Mouse (Mus musculus): Measurements from ENCODE around the gene Pak4. TPM values are rescaled to one million over a fixed set of nuclear protein-coding genes. Genes with fewer than 3 reads are reported as not detected.

The Pak4 gene
- polyA plus RNA-seq, 1 experiment, result 36.9 TPM

Other genes starting within 250 kb of the Pak4 start
- 724 and 951 TPM in 2 replicates for gene Rps16, start 247.5 kb downstream of the Pak4 start, polyA plus RNA-seq (2012; rRNA removed)
- gene Plekhg2, start 225.6 kb downstream of the Pak4 start, polyA plus RNA-seq (2012; rRNA removed), result 13.5 and 14.6 TPM in 2 replicates
- gene Zfp36, start 217.9 kb downstream of the Pak4 start, polyA plus RNA-seq (2012; rRNA removed), result 24.6 and 25.5 TPM in 2 replicates
- 71.9 and 72.1 TPM in 2 replicates for gene Med29, start 205.5 kb downstream of the Pak4 start, polyA plus RNA-seq (2012; rRNA removed)
- 72.6 and 78.4 TPM in 2 replicates for gene Paf1, start 205.2 kb downstream of the Pak4 start, polyA plus RNA-seq (2012; rRNA removed)
- gene Gmfg, start 160.7 kb downstream of the Pak4 start, polyA plus RNA-seq (2012; rRNA removed), result 8.4 and 14.5 TPM in 2 replicates
- gene Lrfn1, start 146.2 kb downstream of the Pak4 start, polyA plus RNA-seq (2012; rRNA removed), result 2.5 and 3.1 TPM in 2 replicates
- not detected in 2 replicates for gene Ifnl2, start 87.7 kb downstream of the Pak4 start, polyA plus RNA-seq (2012; rRNA removed)
- gene Ifnl3, start 75.3 kb downstream of the Pak4 start, polyA plus RNA-seq (2012; rRNA removed), result not detected in 2 replicates
- gene Sycn, start 57.3 kb downstream of the Pak4 start, polyA plus RNA-seq (2012; rRNA removed), result 12.4 and 13.3 TPM in 2 replicates
- 57.2 and 85.4 TPM in 2 replicates for gene Nccrp1, start 50.9 kb downstream of the Pak4 start, polyA plus RNA-seq (2012; rRNA removed)
- 67.0 and 79.0 TPM in 2 replicates for gene Samd4b, start within 50 bp of the Pak4 start, polyA plus RNA-seq (2012; rRNA removed)
- not detected in 2 replicates for gene Acp7, start 33.1 kb upstream of the Pak4 start, polyA plus RNA-seq (2012; rRNA removed)
- 1.1 and 1.6 TPM in 2 replicates for gene Fbxo27, start 94.7 kb upstream of the Pak4 start, polyA plus RNA-seq (2012; rRNA removed)
- gene Fbxo17, start 118.6 kb upstream of the Pak4 start, polyA plus RNA-seq (2012; rRNA removed), result 1.1 and 1.3 TPM in 2 replicates
- gene Mrps12, start 143.6 kb upstream of the Pak4 start, polyA plus RNA-seq (2012; rRNA removed), result 79.8 and 96.7 TPM in 2 replicates
- gene Sars2, start 143.8 kb upstream of the Pak4 start, polyA plus RNA-seq (2012; rRNA removed), result 19.4 and 22.9 TPM in 2 replicates
- gene Ccer2, start 158.0 kb upstream of the Pak4 start, polyA plus RNA-seq (2012; rRNA removed), result not detected in 2 replicates
- gene Sirt2, start 168.6 kb upstream of the Pak4 start, polyA plus RNA-seq (2012; rRNA removed), result 99.8 and 103 TPM in 2 replicates
- gene Nfkbib, start 169.3 kb upstream of the Pak4 start, polyA plus RNA-seq (2012; rRNA removed), result 37.9 and 41.6 TPM in 2 replicates
- gene Rinl, start 190.8 kb upstream of the Pak4 start, polyA plus RNA-seq (2012; rRNA removed), result 2.9 and 5.9 TPM in 2 replicates
- 172 and 214 TPM in 2 replicates for gene Hnrnpl, start 210.4 kb upstream of the Pak4 start, polyA plus RNA-seq (2012; rRNA removed)
- 865 and 950 TPM in 2 replicates for gene Ech1, start 227.0 kb upstream of the Pak4 start, polyA plus RNA-seq (2012; rRNA removed)
- 22.8 and 25.0 TPM in 2 replicates for gene Lgals4, start 235.7 kb upstream of the Pak4 start, polyA plus RNA-seq (2012; rRNA removed)